ENCODE assay signal across 22 mouse cellular contexts in the genomic region with DNA sequence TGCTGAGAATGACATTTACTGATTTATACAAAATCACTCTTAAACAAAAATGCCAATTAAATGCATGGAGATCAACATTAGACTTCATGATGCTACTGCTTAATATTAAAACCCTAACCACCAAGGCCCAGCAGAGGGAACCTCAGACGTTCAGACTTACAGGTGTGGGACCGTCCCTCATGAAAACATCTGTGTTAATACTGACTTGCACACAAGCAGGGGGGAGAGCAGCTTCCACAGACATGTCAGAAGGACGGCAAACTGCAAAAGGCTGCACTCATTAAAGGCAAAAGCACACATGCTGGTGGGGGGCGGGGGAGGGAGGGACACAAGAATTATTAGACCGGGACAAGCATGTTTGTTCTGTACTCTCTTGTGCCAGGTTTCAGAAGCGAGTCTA.
DNase-seq lines count a peak whose midpoint lies in the region; ATAC-seq and TF ChIP-seq lines count a peak whose summit lies in the region.
"Had no signal": no experiment of that assay in that cellular context is flagged by ENCODE, and none has a peak within 500 bp of the region (broad histone marks: within the 10 kb centered on the region; RNA-seq: fewer than 3 reads in every experiment).

No protein-coding gene starts in this region.

- no peak overlapping the region for H3K4me2 ChIP-seq in heart, embryonic 11.5 days
- no peak overlapping the region for H3K4me2 ChIP-seq in kidney, postnatal 0 days (ENCODE audit: low read length)
- H3K4me2 ChIP-seq in CH12.LX (ENCODE audit: insufficient read depth, low read depth, poor library complexity, severe bottlenecking), result peak overlapping the region; percentile 60
- H3K4me2 ChIP-seq in hindbrain, postnatal 0 days (ENCODE audit: low read depth, low read length), result no peak overlapping the region
- H3K4me2 ChIP-seq: embryonic facial prominence, embryonic 12.5 days; forebrain, embryonic 13.5 days; forebrain, embryonic 15.5 days had no signal

- intact Hi-C loops in heart, adult 2 months (cut with DNase I), result no loop called here

- TF ChIP-seq EP300 in heart, adult 2 months (IDR thresholded peaks at IDR 0.05; ENCODE audit: insufficient read depth, low read depth, low read length), result no peak
- peak; percentile 51 for TF ChIP-seq EP300 in CH12.LX (IDR thresholded peaks at IDR 0.05; ENCODE audit: low read length)

- DNase-seq in heart, adult 2 months, result no peak
- DNase-seq in kidney, postnatal 0 days (ENCODE audit: low spot score), result no peak
- no peak for DNase-seq in kidney, adult 2 months
- DNase-seq in A20 (ENCODE audit: low read depth, low spot score) (peak; percentile 46), CH12.LX (ENCODE audit: extremely low read depth) (peak; percentile 52)
- DNase-seq in hindbrain, postnatal 0 days (ENCODE audit: low spot score), result no peak
- DNase-seq: adrenal gland, adult 2 months; adrenal gland, postnatal 10 days; adrenal gland, postnatal 25 days; B cell, adult 2 months; cerebellum, adult 11 months; cerebellum, adult 18-20 months; cerebellum, adult 8-10 months; cerebellum, postnatal 10 days; cerebellum, postnatal 25 days; forebrain, postnatal 0 days had no signal

- TF ChIP-seq RAD21 in CH12.LX (IDR thresholded peaks at IDR 0.05; ENCODE audit: low read depth, low read length), result peak; percentile 25

- H3K4me1 ChIP-seq in heart, adult 2 months (ENCODE audit: control insufficient read depth, insufficient read depth, low read length), result no peaks in the 10 kb centered on the region
- H3K4me1 ChIP-seq in heart, embryonic 11.5 days (ENCODE audit: control insufficient read depth, insufficient read depth, low read length), result no peaks in the 10 kb centered on the region
- H3K4me1 ChIP-seq in kidney, postnatal 0 days (replicated peaks; ENCODE audit: insufficient read depth, low read length), result no peaks in the 10 kb centered on the region
- H3K4me1 ChIP-seq in kidney, adult 2 months (ENCODE audit: control insufficient read depth, insufficient read depth, low read length), result no peaks in the 10 kb centered on the region
- peaks cover 0 to 12% of the 10 kb centered on the region in 2 experiments; a peak in 2 of 4 replicates for H3K4me1 ChIP-seq in CH12.LX (ENCODE audit: control insufficient read depth in 1 of 2, insufficient read depth in 2 of 2)
- H3K4me1 ChIP-seq in hindbrain, postnatal 0 days (ENCODE audit: insufficient read depth, low read length), result no peaks in the 10 kb centered on the region
- H3K4me1 ChIP-seq: embryonic facial prominence, embryonic 10.5 days; embryonic facial prominence, embryonic 12.5 days; forebrain, embryonic 13.5 days; forebrain, embryonic 15.5 days had no signal

- H3K9ac ChIP-seq in heart, adult 2 months (ENCODE audit: low read depth, low read length), result no peak overlapping the region
- H3K9ac ChIP-seq in heart, embryonic 11.5 days (ENCODE audit: low read depth, low read length), result no peak overlapping the region
- H3K9ac ChIP-seq in kidney, postnatal 0 days (ENCODE audit: low read depth, low read length), result no peak overlapping the region
- H3K9ac ChIP-seq in CH12.LX (ENCODE audit: insufficient read depth, low read depth), result no peak overlapping the region
- no peak overlapping the region for H3K9ac ChIP-seq in hindbrain, postnatal 0 days (replicated peaks; ENCODE audit: low read length)
- H3K9ac ChIP-seq: embryonic facial prominence, embryonic 12.5 days; forebrain, embryonic 13.5 days; forebrain, embryonic 15.5 days; forebrain, postnatal 0 days had no signal

- dilution Hi-C loops in CH12.LX (cut with MboI; ENCODE audit: extremely low pct_ligation_motif_present, extremely low pct_unique_long_range_greater_than_20kb, low sequenced_read_pairs), result no loop called here

- H3K4me3 ChIP-seq in heart, adult 2 months, result no peak overlapping the region
- H3K4me3 ChIP-seq in heart, embryonic 11.5 days (ENCODE audit: low read depth, low read length), result no peak overlapping the region
- no peak overlapping the region for H3K4me3 ChIP-seq in kidney, postnatal 0 days (replicated peaks; ENCODE audit: low read depth, low read length)
- H3K4me3 ChIP-seq in kidney, adult 2 months (ENCODE audit: insufficient read depth, low read depth, low read length), result no peak overlapping the region
- no peak overlapping the region for H3K4me3 ChIP-seq in CH12.LX (replicated peaks in 1 of 3; ENCODE audit: low read depth in 2 of 3, low read length in 2 of 3, poor library complexity in 1 of 3)
- H3K4me3 ChIP-seq in hindbrain, postnatal 0 days (ENCODE audit: low read length), result no peak overlapping the region
- H3K4me3 ChIP-seq: embryonic facial prominence, embryonic 10.5 days; embryonic facial prominence, embryonic 12.5 days; forebrain, embryonic 13.5 days; forebrain, embryonic 15.5 days had no signal

- H3K27ac ChIP-seq in heart, adult 2 months, result no peak overlapping the region
- H3K27ac ChIP-seq in heart, embryonic 11.5 days (ENCODE audit: low read depth, low read length), result no peak overlapping the region
- no peak overlapping the region for H3K27ac ChIP-seq in kidney, postnatal 0 days
- no peak overlapping the region for H3K27ac ChIP-seq in kidney, adult 2 months (ENCODE audit: insufficient read depth, low read depth, low read length)
- no peak overlapping the region for H3K27ac ChIP-seq in CH12.LX (ENCODE audit: insufficient read depth, low read depth)
- no peak overlapping the region for H3K27ac ChIP-seq in hindbrain, postnatal 0 days
- H3K27ac ChIP-seq: embryonic facial prominence, embryonic 10.5 days; embryonic facial prominence, embryonic 12.5 days; forebrain, embryonic 13.5 days; forebrain, embryonic 15.5 days had no signal

- H3K79me2 ChIP-seq in heart, adult 2 months (replicated peaks; ENCODE audit: control insufficient read depth, insufficient read depth, low read length), result no peaks in the 10 kb centered on the region
- no peaks in the 10 kb centered on the region for H3K79me2 ChIP-seq in CH12.LX (replicated peaks; ENCODE audit: control insufficient read depth, extremely low read depth, insufficient read depth, poor library complexity, severe bottlenecking)

- no peak for ATAC-seq in heart, embryonic 11.5 days (replicated peaks; ENCODE audit: insufficient number of reproducible peaks, low FRiP score, low TSS enrichment)
- no peak for ATAC-seq in kidney, postnatal 0 days (replicated peaks; ENCODE audit: low FRiP score, low read depth)
- ATAC-seq in hindbrain, postnatal 0 days, result no peak
- ATAC-seq: CD4-positive, CD25-positive, alpha-beta regulatory T cell, adult 4 months; forebrain, embryonic 13.5 days; forebrain, embryonic 15.5 days; forebrain, postnatal 0 days had no signal

- in situ Hi-C loops in CH12.LX (cut with MboI; ENCODE audit: low pct_ligation_motif_present, low pct_unique_long_range_greater_than_20kb, low sequenced_read_pairs), result no loop called here

- WGBS in heart, adult 2 months, result 86% methylated on average over 6 of the region's 6 CpGs
- 86% methylated on average over 6 of the region's 6 CpGs for WGBS in heart, embryonic 11.5 days (ENCODE audit: insufficient replicate concordance)
- WGBS in kidney, postnatal 0 days, result 49% methylated on average over 6 of the region's 6 CpGs
- WGBS in kidney, adult 2 months, result 58% methylated on average over 6 of the region's 6 CpGs
- 69% methylated on average over 6 of the region's 6 CpGs for WGBS in hindbrain, postnatal 0 days

- no peaks in the 10 kb centered on the region for H3K9me3 ChIP-seq in heart, embryonic 11.5 days (replicated peaks; ENCODE audit: control insufficient read depth, low read length)
- H3K9me3 ChIP-seq in kidney, postnatal 0 days (replicated peaks; ENCODE audit: low read length), result no peaks in the 10 kb centered on the region
- H3K9me3 ChIP-seq in CH12.LX (replicated peaks; ENCODE audit: low read length), result no peaks in the 10 kb centered on the region
- H3K9me3 ChIP-seq in hindbrain, postnatal 0 days (ENCODE audit: low read length), result no peaks in the 10 kb centered on the region
- H3K9me3 ChIP-seq: embryonic facial prominence, embryonic 10.5 days; embryonic facial prominence, embryonic 12.5 days; forebrain, embryonic 13.5 days; forebrain, embryonic 15.5 days had no signal

- peaks cover 3% of the 10 kb centered on the region; the same call in 1 of the 2 replicates for H3K36me3 ChIP-seq in heart, adult 2 months (ENCODE audit: control insufficient read depth, insufficient read depth, low read length)
- peaks cover 35% of the 10 kb centered on the region for H3K36me3 ChIP-seq in heart, embryonic 11.5 days (ENCODE audit: control insufficient read depth, insufficient read depth, low read length)
- peaks cover 49% of the 10 kb centered on the region for H3K36me3 ChIP-seq in kidney, postnatal 0 days (ENCODE audit: insufficient read depth, low read length)
- H3K36me3 ChIP-seq in kidney, adult 2 months (ENCODE audit: control insufficient read depth, insufficient read depth, low read length), result peaks cover 1% of the 10 kb centered on the region
- peaks cover 0 to 4% of the 10 kb centered on the region in 2 experiments for H3K36me3 ChIP-seq in CH12.LX (replicated peaks in 1 of 2; ENCODE audit: control insufficient read depth in 1 of 2, insufficient read depth in 1 of 2, low read length in 1 of 2)
- peaks cover 17% of the 10 kb centered on the region; the same call in 1 of the 2 replicates for H3K36me3 ChIP-seq in hindbrain, postnatal 0 days (ENCODE audit: insufficient read depth, low read length)

- TF ChIP-seq CTCF in heart, adult 2 months (IDR thresholded peaks at IDR 0.05), result 0 out of 2 replicates have a peak, but pooled peaks have one; percentile 8
- TF ChIP-seq CTCF in kidney, postnatal 0 days (IDR thresholded peaks at IDR 0.05; ENCODE audit: low read depth), result peak; percentile 26; the same call in 1 of the 2 replicates
- no peak for TF ChIP-seq CTCF in kidney, adult 2 months (conservative IDR thresholded peaks at IDR 0.05; ENCODE audit: insufficient read depth, insufficient read length, low read depth, low read length)
- no peak for TF ChIP-seq CTCF in CH12.LX (conservative IDR thresholded peaks at IDR 0.05 in 1 of 2, IDR thresholded peaks at IDR 0.05 in 1 of 2; ENCODE audit: low read depth in 2 of 2, low read length in 2 of 2)
- TF ChIP-seq CTCF in hindbrain, postnatal 0 days (IDR thresholded peaks at IDR 0.05; ENCODE audit: low read depth), result no peak

- H3K27me3 ChIP-seq in heart, adult 2 months (ENCODE audit: control insufficient read depth, insufficient read depth, low read length), result no peaks in the 10 kb centered on the region
- no peaks in the 10 kb centered on the region for H3K27me3 ChIP-seq in heart, embryonic 11.5 days (ENCODE audit: control insufficient read depth, insufficient read depth, low read length)
- no peaks in the 10 kb centered on the region for H3K27me3 ChIP-seq in kidney, postnatal 0 days (ENCODE audit: insufficient read depth, low read length)
- H3K27me3 ChIP-seq in kidney, adult 2 months (replicated peaks; ENCODE audit: control insufficient read depth, insufficient read depth, low read length), result no peaks in the 10 kb centered on the region
- H3K27me3 ChIP-seq in CH12.LX (replicated peaks), result no peaks in the 10 kb centered on the region
- no peaks in the 10 kb centered on the region for H3K27me3 ChIP-seq in hindbrain, postnatal 0 days (ENCODE audit: insufficient read depth, low read length)
- H3K27me3 ChIP-seq: embryonic facial prominence, embryonic 12.5 days; forebrain, embryonic 13.5 days; forebrain, embryonic 15.5 days had no signal

- TF ChIP-seq POLR2A in heart, adult 2 months (IDR thresholded peaks at IDR 0.05; ENCODE audit: insufficient read depth, low read depth, low read length), result no peak
- no peak for TF ChIP-seq POLR2A in kidney, adult 2 months (IDR thresholded peaks at IDR 0.05; ENCODE audit: low read depth, low read length)
- TF ChIP-seq POLR2A in CH12.LX (IDR thresholded peaks at IDR 0.05; ENCODE audit: low read depth, low read length), result no peak

Comparison
In these comparisons a context has a peak if more than half of its experiments do, and no peak if none do; other contexts are left out.
1. CTCF ChIP-seq: peak in heart, adult 2 months (single experiment) and kidney, postnatal 0 days (single experiment); none in kidney, adult 2 months (single experiment), CH12.LX (0 of 2) and hindbrain, postnatal 0 days (single experiment).
2. DNase-seq: peak in A20 (single experiment) and CH12.LX (single experiment); none in heart, adult 2 months (0 of 2), kidney, postnatal 0 days (single experiment), kidney, adult 2 months (single experiment) and hindbrain, postnatal 0 days (single experiment).